Mouse (Mus musculus): ENCODE measurements around the gene Atf6. TPM values are rescaled to one million over a fixed set of nuclear protein-coding genes. Genes with fewer than 3 reads are reported as not detected.

The Atf6 gene
- polyA plus RNA-seq, 1 experiment from 2014 or later, result 7.5 TPM

- Histone ChIP-seq H3K9me3 (replicated peaks) (no peaks in the 10 kb centered on the region), H3K4me1 (peaks cover 13% of the 10 kb centered on the region), H3K4me3 (no peak overlapping the region), H3K27ac (replicated peaks) (no peak overlapping the region), H3K36me3 (peaks cover 44% of the 10 kb centered on the region), H3K27me3 (ENCODE audit: low read depth, poor library complexity, severe bottlenecking) (no peaks in the 10 kb centered on the region)
- DNase-seq (ENCODE audit: low spot score), result no peak
- WGBS, result 88% methylated on average over 6 of the region's 6 CpGs
Measured at GRCm38 (mm10) chr1:170871402-170871801, 3.8 kb upstream of the Atf6 start.

GRCm38 (mm10) chr1:170868905-170869283 is 1.3 kb upstream of the Atf6 start:
- WGBS, result 25% methylated on average over 14 of the region's 14 CpGs
- DNase-seq (ENCODE audit: low spot score), result no peak
- Histone ChIP-seq H3K4me3 (peak overlapping the region; percentile 70), H3K9me3 (replicated peaks) (no peaks in the 10 kb centered on the region), H3K27ac (replicated peaks) (peak overlapping the region; percentile 83), H3K36me3 (peaks cover 23% of the 10 kb centered on the region), H3K4me1 (peaks cover 17% of the 10 kb centered on the region), H3K27me3 (ENCODE audit: low read depth, poor library complexity, severe bottlenecking) (no peaks in the 10 kb centered on the region)

DNA sequence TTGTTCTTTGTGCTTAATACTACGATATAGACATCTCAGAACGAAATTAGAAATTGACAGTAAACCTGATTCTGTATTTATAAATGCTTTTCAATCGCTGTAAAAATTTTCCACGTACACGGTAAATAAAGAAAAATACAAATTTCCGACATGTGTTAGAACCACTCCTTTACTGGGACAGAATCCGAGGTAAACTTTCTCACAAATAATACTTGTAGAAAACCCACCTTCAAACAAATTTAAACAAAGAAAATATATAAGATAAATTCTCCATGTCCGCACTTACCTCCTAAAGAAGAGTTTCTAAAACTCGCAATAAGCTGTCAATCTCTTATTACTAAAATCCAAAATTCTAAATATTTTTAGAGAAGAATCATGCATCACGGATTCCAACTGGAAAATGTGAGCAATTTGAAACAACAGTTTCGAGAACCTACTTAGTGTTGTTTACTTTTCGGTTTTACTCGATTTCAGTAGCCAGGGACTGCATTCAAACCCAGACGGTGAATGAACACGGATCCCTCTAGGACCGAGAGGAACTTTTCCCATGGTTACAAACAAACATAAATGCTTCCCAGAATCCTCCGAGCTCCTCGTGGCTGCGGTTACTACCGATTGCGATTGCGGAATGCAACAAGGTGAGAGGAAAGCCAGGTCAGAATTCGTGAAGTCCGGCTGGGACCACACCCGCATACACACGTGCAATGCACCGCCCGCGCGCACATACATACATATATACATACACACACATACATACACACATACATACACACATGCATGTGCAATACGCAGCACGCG is 735 bp upstream of the Atf6 start:
- Histone ChIP-seq H3K4me3 (peak overlapping the region; percentile 70), H3K27ac (replicated peaks) (peak overlapping the region; percentile 83), H3K9me3 (replicated peaks) (no peaks in the 10 kb centered on the region), H3K27me3 (ENCODE audit: low read depth, poor library complexity, severe bottlenecking) (no peaks in the 10 kb centered on the region), H3K36me3 (peaks cover 19% of the 10 kb centered on the region), H3K4me1 (peaks cover 17% of the 10 kb centered on the region)
- under 1% methylated on average over 33 of the region's 33 CpGs for WGBS
- peak; percentile 81 for DNase-seq (ENCODE audit: low spot score)

GRCm38 (mm10) chr1:170866992-170867690 is 430 bp downstream of the Atf6 start:
- DNase-seq (ENCODE audit: low spot score), result peak; percentile 20
- peaks cover 11% of the 10 kb centered on the region for H3K36me3 ChIP-seq
- WGBS, result 5% methylated on average over 30 of the region's 30 CpGs

DNA sequence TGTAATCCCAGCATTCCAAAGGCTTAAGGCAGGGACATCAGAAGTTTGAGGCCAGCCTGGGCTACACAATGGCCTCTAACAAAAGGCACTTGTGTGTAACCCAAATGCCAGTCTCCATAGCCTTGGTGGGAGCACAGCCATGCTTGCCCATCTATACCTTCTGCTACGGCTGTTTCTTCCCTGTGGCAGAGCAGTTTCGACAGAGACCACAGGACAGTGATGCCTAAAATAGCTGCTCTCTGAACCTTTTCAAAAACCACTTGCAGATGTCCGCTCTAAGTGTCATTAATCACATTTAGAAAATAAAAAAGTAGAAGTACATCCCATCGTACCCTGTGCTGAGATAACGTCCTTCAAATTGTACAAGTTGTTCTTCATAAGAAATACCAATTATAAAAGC is 2.2 kb downstream of the Atf6 start:
- H3K27me3 ChIP-seq (ENCODE audit: low read depth, poor library complexity, severe bottlenecking), result no peaks in the 10 kb centered on the region
- H3K4me3 ChIP-seq, result no peak overlapping the region
- H3K27ac ChIP-seq (replicated peaks), result no peak overlapping the region
- no peak for DNase-seq (ENCODE audit: low spot score)
- no peaks in the 10 kb centered on the region for H3K36me3 ChIP-seq
- peaks cover 17% of the 10 kb centered on the region for H3K4me1 ChIP-seq
- WGBS, result 93% methylated on average over 5 of the region's 5 CpGs
- H3K9me3 ChIP-seq (replicated peaks), result no peaks in the 10 kb centered on the region

More at GRCm38 (mm10) chr1:170866992-170867690, 430 bp downstream of the Atf6 start:
- H3K27me3 ChIP-seq (ENCODE audit: low read depth, poor library complexity, severe bottlenecking), result no peaks in the 10 kb centered on the region
- H3K4me1 ChIP-seq, result peaks cover 17% of the 10 kb centered on the region
- no peaks in the 10 kb centered on the region for H3K9me3 ChIP-seq (replicated peaks)
- peak overlapping the region; percentile 70 for H3K4me3 ChIP-seq
- H3K27ac ChIP-seq (replicated peaks), result peak overlapping the region; percentile 83

DNA sequence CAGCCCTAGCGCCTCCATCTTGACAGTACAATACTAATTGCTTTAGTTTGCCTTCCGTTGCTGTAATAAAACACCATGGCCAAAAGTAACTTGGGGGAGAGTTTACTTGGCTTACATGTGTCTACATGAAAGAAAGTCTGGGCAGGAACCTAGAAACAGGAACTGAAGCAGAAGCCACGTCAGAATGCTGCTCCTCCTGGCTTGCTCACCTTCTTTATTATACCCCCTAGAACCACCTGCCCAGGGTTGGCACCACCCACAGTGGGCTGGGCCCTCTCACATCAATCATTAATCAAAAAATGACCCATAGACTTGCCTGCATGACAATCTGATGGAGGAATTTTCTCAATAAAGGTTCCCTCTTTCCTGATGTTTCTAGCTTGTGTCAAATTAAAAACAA is 2.8 kb downstream of the Atf6 start:
- 87% methylated on average over 3 of the region's 3 CpGs for WGBS
- peaks cover 17% of the 10 kb centered on the region for H3K4me1 ChIP-seq

GRCm38 (mm10) chr1:170864234-170864633 is 3.3 kb downstream of the Atf6 start:
- Histone ChIP-seq H3K27me3 (ENCODE audit: low read depth, poor library complexity, severe bottlenecking) (no peaks in the 10 kb centered on the region), H3K9me3 (replicated peaks) (no peaks in the 10 kb centered on the region), H3K4me1 (peaks cover 17% of the 10 kb centered on the region), H3K36me3 (no peaks in the 10 kb centered on the region), H3K4me3 (no peak overlapping the region), H3K27ac (replicated peaks) (no peak overlapping the region)
- DNase-seq (ENCODE audit: low spot score), result no peak

More for the DNA sequence above, 2.8 kb downstream of the Atf6 start:
- H3K9me3 ChIP-seq (replicated peaks), result no peaks in the 10 kb centered on the region
- no peak overlapping the region for H3K4me3 ChIP-seq
- H3K36me3 ChIP-seq, result no peaks in the 10 kb centered on the region
- no peaks in the 10 kb centered on the region for H3K27me3 ChIP-seq (ENCODE audit: low read depth, poor library complexity, severe bottlenecking)
- no peak for DNase-seq (ENCODE audit: low spot score)
- no peak overlapping the region for H3K27ac ChIP-seq (replicated peaks)

GRCm38 (mm10) chr1:170863033-170863432 is 4.5 kb downstream of the Atf6 start:
- Histone ChIP-seq H3K4me1 (peaks cover 13% of the 10 kb centered on the region), H3K27ac (replicated peaks) (no peak overlapping the region), H3K36me3 (no peaks in the 10 kb centered on the region), H3K4me3 (no peak overlapping the region), H3K27me3 (ENCODE audit: low read depth, poor library complexity, severe bottlenecking) (no peaks in the 10 kb centered on the region), H3K9me3 (replicated peaks) (no peaks in the 10 kb centered on the region)
- no peak for DNase-seq (ENCODE audit: low spot score)
- WGBS, result 72% methylated on average over 4 of the region's 4 CpGs

- no peaks in the 10 kb centered on the region for H3K27me3 ChIP-seq (ENCODE audit: low read depth, poor library complexity, severe bottlenecking)
- H3K9me3 ChIP-seq (replicated peaks), result no peaks in the 10 kb centered on the region
- WGBS, result 80% methylated on average over 3 of the region's 3 CpGs
- no peak for DNase-seq (ENCODE audit: low spot score)
- peaks cover 13% of the 10 kb centered on the region for H3K4me1 ChIP-seq
- H3K27ac ChIP-seq (replicated peaks), result no peak overlapping the region
- no peak overlapping the region for H3K4me3 ChIP-seq
- no peaks in the 10 kb centered on the region for H3K36me3 ChIP-seq
Measured at GRCm38 (mm10) chr1:170862435-170862717, 5.2 kb downstream of the Atf6 start.

DNA sequence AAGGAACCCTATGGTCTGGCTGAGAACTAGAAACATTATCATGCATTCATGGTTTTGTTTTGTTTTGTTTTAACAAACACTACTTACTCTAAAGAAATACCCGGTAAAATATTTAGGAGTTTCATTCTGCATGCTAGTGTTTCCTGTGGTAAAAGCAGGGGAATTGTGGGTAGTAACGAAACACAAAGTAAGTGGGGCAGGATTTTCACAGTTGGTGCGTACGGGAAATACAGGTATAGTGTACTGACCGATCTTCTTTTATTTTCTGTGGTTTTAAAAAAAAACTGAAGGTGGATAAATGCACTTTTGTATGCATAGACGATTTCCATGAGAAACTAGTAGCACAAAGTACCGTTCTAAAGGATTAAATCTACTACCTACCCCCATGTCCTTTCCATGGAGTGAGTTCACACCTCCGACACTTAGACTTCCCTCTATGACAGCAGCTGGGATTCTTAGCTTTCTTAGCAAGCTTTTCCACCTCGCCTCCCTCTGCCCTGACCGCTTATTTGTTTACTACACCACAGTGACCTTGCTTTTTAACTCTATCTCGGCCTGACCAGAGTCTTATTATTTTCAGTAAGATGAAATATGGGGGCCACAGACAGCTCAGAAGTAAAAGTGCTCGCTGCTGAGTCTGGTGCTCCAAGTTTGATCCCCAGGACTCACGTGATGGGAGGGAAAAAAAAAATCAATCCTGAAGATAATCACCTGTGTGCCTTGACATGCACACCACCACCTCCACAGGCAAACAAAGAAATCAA is 5.7 kb downstream of the Atf6 start:
- 84% methylated on average over 13 of the region's 13 CpGs for WGBS
- no peak overlapping the region for H3K4me3 ChIP-seq

GRCm38 (mm10) chr1:170858872-170859271 is 8.7 kb downstream of the Atf6 start:
- no peaks in the 10 kb centered on the region for H3K36me3 ChIP-seq
- 80% methylated on average over 2 of the region's 2 CpGs for WGBS
- no peak for DNase-seq (ENCODE audit: low spot score)
- H3K27ac ChIP-seq (replicated peaks), result no peak overlapping the region
- H3K9me3 ChIP-seq (replicated peaks), result no peaks in the 10 kb centered on the region
- H3K4me3 ChIP-seq, result no peak overlapping the region
- H3K27me3 ChIP-seq (ENCODE audit: low read depth, poor library complexity, severe bottlenecking), result no peaks in the 10 kb centered on the region
- no peaks in the 10 kb centered on the region for H3K4me1 ChIP-seq

More for the DNA sequence above, 5.7 kb downstream of the Atf6 start:
- Histone ChIP-seq H3K27me3 (ENCODE audit: low read depth, poor library complexity, severe bottlenecking) (no peaks in the 10 kb centered on the region), H3K27ac (replicated peaks) (no peak overlapping the region), H3K4me1 (peaks cover 9% of the 10 kb centered on the region), H3K9me3 (replicated peaks) (no peaks in the 10 kb centered on the region), H3K36me3 (no peaks in the 10 kb centered on the region)
- no peak for DNase-seq (ENCODE audit: low spot score)

GRCm38 (mm10) chr1:170857369-170857768 is 10.2 kb downstream of the Atf6 start:
- no peaks in the 10 kb centered on the region for H3K9me3 ChIP-seq (replicated peaks)
- no peak for DNase-seq (ENCODE audit: low spot score)
- 82% methylated on average over 2 of the region's 2 CpGs for WGBS
- no peaks in the 10 kb centered on the region for H3K4me1 ChIP-seq
- no peak overlapping the region for H3K27ac ChIP-seq (replicated peaks)
- no peaks in the 10 kb centered on the region for H3K27me3 ChIP-seq (ENCODE audit: low read depth, poor library complexity, severe bottlenecking)
- no peaks in the 10 kb centered on the region for H3K36me3 ChIP-seq
- no peak overlapping the region for H3K4me3 ChIP-seq
